Mouse (Mus musculus): ENCODE data around the gene Ptov1. TPM values are rescaled to one million over a fixed set of nuclear protein-coding genes. Genes with fewer than 3 reads are reported as not detected.
A peak's percentile ranks its signal among the peaks of the same experiment; 100 is the strongest.

Gene Ptov1
- polyA plus RNA-seq, 1 experiment from 2014 or later, result 43.5 TPM

DNA sequence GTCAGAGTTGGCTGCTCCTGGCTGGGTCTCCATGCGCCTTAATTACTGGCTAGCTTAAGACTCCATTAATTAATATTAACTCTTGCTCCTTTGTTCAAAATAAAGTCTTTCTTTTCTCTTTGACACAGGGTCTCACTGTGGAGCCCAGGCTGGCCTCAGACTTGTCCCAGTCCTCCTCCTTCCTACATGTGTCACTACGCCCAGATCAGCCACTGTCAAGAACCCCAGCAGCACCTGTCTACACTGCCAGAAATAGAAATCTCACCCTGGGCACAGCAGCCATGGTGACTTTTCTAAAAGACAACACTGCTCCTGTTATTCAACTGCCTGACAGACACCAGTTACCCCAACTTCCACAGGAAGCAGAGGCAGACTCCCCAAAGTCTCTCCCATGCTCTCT is 44.8 kb upstream of the Ptov1 start:
- Histone ChIP-seq H3K9me3 (ENCODE audit: low read length) (no peaks in the 10 kb centered on the region), H3K4me1 (ENCODE audit: insufficient read depth) (no peaks in the 10 kb centered on the region), H3K4me2 (ENCODE audit: low read depth, low read length) (no peak overlapping the region), H3K9ac (replicated peaks) (no peak overlapping the region), H3K36me3 (replicated peaks; ENCODE audit: insufficient read depth, low read length) (peaks cover 44% of the 10 kb centered on the region), H3K27me3 (ENCODE audit: insufficient read depth, low read length) (no peaks in the 10 kb centered on the region), H3K4me3 (ENCODE audit: low read depth, low read length) (no peak overlapping the region), H3K27ac (ENCODE audit: low read depth) (no peak overlapping the region)
- TF ChIP-seq CTCF (IDR thresholded peaks at IDR 0.05; ENCODE audit: low read depth) (no peak), EP300 (IDR thresholded peaks at IDR 0.05; ENCODE audit: low read depth) (no peak)
- 90% methylated on average over 2 of the region's 2 CpGs for WGBS (ENCODE audit: insufficient replicate concordance)
- DNase-seq (no peak), ATAC-seq (no peak)

DNA sequence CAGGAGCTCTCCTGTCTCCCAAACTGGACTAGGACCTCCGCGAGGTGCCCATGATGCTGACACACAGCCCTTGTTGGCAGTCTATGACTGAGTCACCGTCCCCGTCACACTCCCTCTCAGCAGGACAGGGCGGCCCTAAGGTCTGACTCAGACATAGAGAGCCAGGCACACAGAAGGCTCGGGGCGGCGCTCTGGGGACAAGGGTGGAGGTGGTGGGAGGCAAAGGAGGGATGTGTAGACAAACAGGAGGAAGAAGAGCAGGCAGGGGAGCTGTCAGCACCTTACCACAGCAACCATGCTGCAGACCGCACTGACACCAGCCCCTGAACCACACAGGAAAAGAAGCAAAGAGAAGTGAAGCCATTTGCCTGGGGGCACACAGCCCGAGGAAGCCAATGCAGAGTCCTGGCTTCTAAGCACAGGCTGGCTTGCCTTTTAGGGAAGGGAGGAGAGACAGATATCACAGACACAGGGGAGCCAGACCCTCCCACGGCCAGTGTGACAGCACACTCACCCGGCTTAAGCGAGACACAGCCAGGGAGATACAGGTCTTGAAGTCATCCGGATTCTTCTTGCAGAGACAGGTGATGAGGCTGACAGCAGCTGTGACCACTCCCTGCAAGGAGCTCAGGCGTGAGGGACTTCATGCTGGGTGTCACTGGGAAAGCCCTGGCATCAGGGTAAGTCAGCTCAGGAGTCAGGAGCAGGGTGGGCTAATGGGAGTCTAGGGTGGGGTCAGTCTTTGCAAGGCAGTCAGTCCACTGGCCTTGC is 39.3 kb upstream of the Ptov1 start:
- no peak for ATAC-seq
- Histone ChIP-seq H3K9me3 (ENCODE audit: low read length) (no peaks in the 10 kb centered on the region), H3K27ac (ENCODE audit: low read depth) (no peak overlapping the region)

DNA sequence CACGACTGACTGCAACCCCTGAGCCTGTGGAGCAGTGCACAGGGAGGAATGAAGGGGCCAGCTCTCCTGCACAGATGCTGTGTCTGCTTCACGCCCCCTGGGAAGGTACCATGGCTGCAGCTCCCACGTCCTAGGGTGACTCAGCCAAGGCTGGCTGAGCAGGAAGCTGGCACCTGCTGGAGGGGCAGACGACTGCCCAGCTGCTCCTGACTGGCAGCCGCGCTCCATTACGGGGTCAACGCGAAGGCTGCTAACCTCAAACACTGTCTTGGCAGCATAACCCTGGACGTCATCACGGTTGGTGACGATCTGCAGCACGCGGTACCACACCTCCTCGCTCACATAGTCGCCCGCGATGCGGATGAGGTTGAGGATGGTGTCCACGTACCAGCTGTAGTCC is 35.8 kb upstream of the Ptov1 start:
- Histone ChIP-seq H3K4me3 (ENCODE audit: low read depth, low read length) (no peak overlapping the region), H3K9ac (replicated peaks) (no peak overlapping the region), H3K9me3 (ENCODE audit: low read length) (no peaks in the 10 kb centered on the region), H3K4me1 (ENCODE audit: insufficient read depth) (peaks cover 5% of the 10 kb centered on the region; the same call in 1 of the 2 replicates), H3K27me3 (ENCODE audit: insufficient read depth, low read length) (no peaks in the 10 kb centered on the region), H3K4me2 (ENCODE audit: low read depth, low read length) (no peak overlapping the region), H3K27ac (ENCODE audit: low read depth) (no peak overlapping the region), H3K36me3 (replicated peaks; ENCODE audit: insufficient read depth, low read length) (peaks cover 78% of the 10 kb centered on the region)
- ATAC-seq (no peak), DNase-seq (no peak)
- 91% methylated on average over 20 of the region's 20 CpGs for WGBS (ENCODE audit: insufficient replicate concordance)
- TF ChIP-seq EP300 (IDR thresholded peaks at IDR 0.05; ENCODE audit: low read depth) (no peak), CTCF (IDR thresholded peaks at IDR 0.05; ENCODE audit: low read depth) (no peak)

More for the DNA sequence above, 39.3 kb upstream of the Ptov1 start:
- Histone ChIP-seq H3K4me3 (ENCODE audit: low read depth, low read length) (no peak overlapping the region), H3K4me1 (ENCODE audit: insufficient read depth) (no peaks in the 10 kb centered on the region), H3K9ac (replicated peaks) (no peak overlapping the region), H3K36me3 (replicated peaks; ENCODE audit: insufficient read depth, low read length) (peaks cover 72% of the 10 kb centered on the region), H3K27me3 (ENCODE audit: insufficient read depth, low read length) (no peaks in the 10 kb centered on the region), H3K4me2 (ENCODE audit: low read depth, low read length) (no peak overlapping the region)
- DNase-seq, result no peak
- TF ChIP-seq CTCF (IDR thresholded peaks at IDR 0.05; ENCODE audit: low read depth) (no peak), EP300 (IDR thresholded peaks at IDR 0.05; ENCODE audit: low read depth) (no peak)
- WGBS (ENCODE audit: insufficient replicate concordance), result 77% methylated on average over 15 of the region's 15 CpGs

DNA sequence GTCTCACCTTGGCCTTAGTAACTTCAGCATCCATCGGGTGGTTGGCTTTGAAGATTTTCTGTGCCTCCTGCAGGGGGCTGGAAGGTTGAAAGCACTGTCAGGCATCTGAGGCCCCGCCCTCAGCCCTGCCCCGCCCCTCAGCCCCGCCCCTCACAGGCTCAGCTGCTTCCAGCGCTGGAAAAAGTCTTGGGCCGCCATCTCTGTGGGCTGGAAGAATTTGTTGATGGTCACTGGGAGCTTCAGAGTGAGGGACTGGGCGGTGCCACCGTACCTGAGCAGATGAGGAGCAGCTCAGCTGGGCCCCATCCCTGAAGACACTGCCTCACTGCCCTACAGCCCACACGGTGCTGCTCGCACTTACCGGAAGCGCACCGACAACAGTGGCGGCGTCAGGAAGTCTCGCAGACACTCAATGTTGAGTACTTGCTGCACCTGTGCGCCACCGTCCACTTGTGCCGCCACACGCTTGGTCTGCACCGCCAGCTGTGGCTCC is 31.7 kb upstream of the Ptov1 start:
- ATAC-seq, result peak; percentile 58
- TF ChIP-seq EP300 (IDR thresholded peaks at IDR 0.05; ENCODE audit: low read depth) (no peak), CTCF (IDR thresholded peaks at IDR 0.05; ENCODE audit: low read depth) (peak; percentile 41)
- Histone ChIP-seq H3K9ac (replicated peaks) (no peak overlapping the region), H3K4me2 (ENCODE audit: low read depth, low read length) (peak overlapping the region; percentile 64), H3K9me3 (ENCODE audit: low read length) (no peaks in the 10 kb centered on the region), H3K27me3 (ENCODE audit: insufficient read depth, low read length) (no peaks in the 10 kb centered on the region), H3K36me3 (replicated peaks; ENCODE audit: insufficient read depth, low read length) (peaks cover 58% of the 10 kb centered on the region), H3K4me3 (ENCODE audit: low read depth, low read length) (peak overlapping the region; percentile 31), H3K4me1 (ENCODE audit: insufficient read depth) (peaks cover 16% of the 10 kb centered on the region), H3K27ac (ENCODE audit: low read depth) (no peak overlapping the region)
- 11% methylated on average over 21 of the region's 21 CpGs for WGBS (ENCODE audit: insufficient replicate concordance)
- peak; percentile 87 for DNase-seq

DNA sequence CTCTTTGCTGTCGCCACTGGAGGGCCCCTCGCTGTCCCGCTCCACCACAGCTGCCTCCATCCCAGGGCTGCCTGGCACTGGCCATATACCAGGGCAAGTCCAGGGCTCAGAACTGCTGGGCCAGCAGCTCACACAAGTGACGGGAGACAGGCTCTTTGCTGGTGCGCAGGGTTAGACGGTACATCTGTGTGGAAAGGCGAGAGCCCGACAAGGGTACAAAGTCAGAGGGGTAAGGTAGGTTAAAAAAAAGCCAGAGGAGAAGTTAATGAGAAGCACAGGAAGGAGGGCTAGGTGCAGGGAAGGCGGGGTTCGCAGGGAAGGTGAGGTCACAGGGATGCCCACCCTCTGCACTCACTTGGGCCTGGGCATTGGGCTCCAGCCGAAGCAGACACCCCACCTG is 31.0 kb upstream of the Ptov1 start:
- Histone ChIP-seq H3K27ac (ENCODE audit: low read depth) (no peak overlapping the region), H3K9me3 (ENCODE audit: low read length) (no peaks in the 10 kb centered on the region), H3K4me1 (ENCODE audit: insufficient read depth) (peaks cover 20% of the 10 kb centered on the region), H3K36me3 (replicated peaks; ENCODE audit: insufficient read depth, low read length) (peaks cover 51% of the 10 kb centered on the region), H3K4me2 (ENCODE audit: low read depth, low read length) (no peak overlapping the region; the same call in 1 of the 2 replicates), H3K4me3 (ENCODE audit: low read depth, low read length) (no peak overlapping the region), H3K9ac (replicated peaks) (no peak overlapping the region; the same call in 1 of the 2 replicates), H3K27me3 (ENCODE audit: insufficient read depth, low read length) (no peaks in the 10 kb centered on the region)
- ATAC-seq (no peak), DNase-seq (no peak)
- TF ChIP-seq CTCF (IDR thresholded peaks at IDR 0.05; ENCODE audit: low read depth) (no peak), EP300 (IDR thresholded peaks at IDR 0.05; ENCODE audit: low read depth) (no peak)
- 93% methylated on average over 11 of the region's 11 CpGs for WGBS (ENCODE audit: insufficient replicate concordance)

DNA sequence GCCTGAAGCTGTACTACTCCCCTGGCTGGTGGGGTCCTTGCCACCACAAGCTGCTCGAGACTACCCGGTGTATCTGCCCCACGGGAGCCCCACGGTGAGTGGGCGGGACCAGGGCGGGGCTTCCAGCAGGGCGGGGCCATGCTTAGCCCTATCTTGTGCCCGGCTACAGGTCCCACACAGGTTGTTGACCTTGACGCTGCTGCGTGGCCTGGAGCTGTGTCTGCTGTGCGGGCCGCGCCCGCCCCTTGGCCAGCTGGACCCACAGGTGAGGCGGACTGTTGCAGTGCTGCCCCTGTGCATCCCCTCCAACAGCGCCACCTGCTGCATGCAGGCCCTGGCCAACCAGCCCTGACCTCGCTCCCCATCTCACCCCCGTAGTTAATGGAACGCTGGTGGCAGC is 29.0 kb upstream of the Ptov1 start:
- Histone ChIP-seq H3K27ac (ENCODE audit: low read depth) (no peak overlapping the region), H3K4me1 (ENCODE audit: insufficient read depth) (peaks cover 26% of the 10 kb centered on the region), H3K9me3 (ENCODE audit: low read length) (no peaks in the 10 kb centered on the region), H3K4me2 (ENCODE audit: low read depth, low read length) (no peak overlapping the region), H3K9ac (replicated peaks) (no peak overlapping the region; the same call in 1 of the 2 replicates), H3K27me3 (ENCODE audit: insufficient read depth, low read length) (no peaks in the 10 kb centered on the region), H3K4me3 (ENCODE audit: low read depth, low read length) (no peak overlapping the region), H3K36me3 (replicated peaks; ENCODE audit: insufficient read depth, low read length) (peaks cover 32% of the 10 kb centered on the region)
- TF ChIP-seq EP300 (IDR thresholded peaks at IDR 0.05; ENCODE audit: low read depth), result no peak
- TF ChIP-seq CTCF (IDR thresholded peaks at IDR 0.05; ENCODE audit: low read depth), result peak; percentile 54
- WGBS (ENCODE audit: insufficient replicate concordance), result 41% methylated on average over 18 of the region's 19 CpGs
- ATAC-seq (peak; percentile 31), DNase-seq (peak; percentile 74)
